Mouse (Mus musculus) right cerebral cortex, postnatal 4 days (tissue): ENCODE data around the gene Erg.

Source experiments
- DNase-seq: peaks from one replicate; pipeline ENCODE4 v3.0.0-alpha.2; 2022

The Erg gene

DNA sequence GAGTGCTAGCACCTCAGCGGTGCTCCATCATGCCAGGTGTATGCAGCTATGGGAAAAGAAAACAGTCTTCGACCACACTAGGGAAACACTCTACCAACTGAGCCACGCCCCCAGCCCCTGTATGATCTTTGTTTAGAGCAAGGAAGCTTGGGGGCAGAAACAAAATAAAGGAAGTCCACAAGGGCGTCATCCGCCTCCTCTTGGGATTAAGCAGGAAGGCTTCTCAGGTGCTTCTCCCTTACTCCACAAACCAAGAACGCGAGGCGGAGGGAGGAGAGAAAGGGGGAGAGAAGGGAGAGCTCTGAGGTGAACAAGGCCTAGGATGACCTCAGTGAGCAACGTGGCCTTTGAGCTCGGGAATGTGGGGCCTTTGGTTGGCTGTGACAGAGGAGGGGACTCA is 241.4 kb downstream of the Erg start:
- no peak for DNase-seq

DNA sequence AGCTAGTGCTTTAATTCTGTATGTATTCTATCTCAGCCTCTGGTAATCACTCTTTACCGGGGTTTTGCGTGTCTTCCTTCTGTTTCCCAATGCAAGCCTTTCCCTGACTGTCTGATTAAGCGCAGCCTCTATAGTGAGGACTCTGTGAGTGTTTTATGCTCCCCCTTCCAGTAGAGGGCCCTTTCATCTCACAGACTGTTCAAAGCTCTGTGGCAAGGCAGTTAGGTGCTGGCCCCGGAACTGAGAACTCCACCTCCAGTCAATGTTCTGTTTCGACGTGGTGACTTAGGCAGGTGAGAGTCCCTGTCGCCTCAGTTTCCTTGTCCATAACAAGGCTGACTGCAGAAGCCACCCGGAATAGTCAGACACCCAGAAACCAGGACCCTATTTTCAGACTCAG is 244.4 kb downstream of the Erg start:
- DNase-seq, result no peak

DNA sequence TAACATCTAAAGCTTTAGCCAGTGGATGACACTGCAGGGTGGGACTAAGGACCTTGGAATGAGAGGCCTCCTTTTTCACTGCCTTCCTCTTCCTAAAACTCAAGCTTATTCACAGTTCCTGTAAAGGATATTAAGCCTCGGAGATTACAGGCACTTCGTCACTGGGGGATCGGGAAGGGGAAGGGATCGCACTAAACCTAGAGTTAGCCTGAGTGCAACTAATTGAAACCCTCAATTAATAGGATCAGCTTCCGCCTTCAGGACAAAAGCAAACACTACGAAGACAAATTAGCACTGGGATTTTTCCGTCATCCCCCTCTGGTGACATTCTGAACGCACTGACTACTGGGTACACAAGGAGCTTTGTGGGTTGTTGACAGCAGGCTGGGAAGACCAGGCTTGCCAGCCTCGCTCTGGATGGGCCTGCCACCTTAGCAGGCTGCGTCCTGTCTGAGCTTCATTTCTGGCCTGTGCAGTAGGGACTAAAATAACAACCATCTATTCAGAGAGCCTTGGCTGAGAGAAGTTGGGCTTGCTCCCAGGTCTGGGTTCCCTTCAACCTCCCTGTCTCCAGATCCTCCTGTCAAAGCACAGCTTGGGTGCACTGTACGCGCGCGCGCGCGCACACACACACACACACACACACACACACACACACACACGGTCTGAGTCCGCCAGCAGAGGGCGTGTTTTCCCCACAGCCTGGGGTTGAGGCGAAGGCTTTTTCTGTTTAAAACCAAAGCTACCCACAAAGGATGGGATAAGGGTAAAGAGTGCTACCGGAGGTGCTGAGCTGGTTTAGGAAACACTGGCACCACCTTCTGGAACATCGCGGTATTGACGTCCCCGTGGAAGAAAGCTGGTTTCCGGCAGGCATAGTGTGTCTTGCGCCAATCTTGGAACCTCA is 245.3 kb downstream of the Erg start:
- peak; percentile 92 for DNase-seq

DNA sequence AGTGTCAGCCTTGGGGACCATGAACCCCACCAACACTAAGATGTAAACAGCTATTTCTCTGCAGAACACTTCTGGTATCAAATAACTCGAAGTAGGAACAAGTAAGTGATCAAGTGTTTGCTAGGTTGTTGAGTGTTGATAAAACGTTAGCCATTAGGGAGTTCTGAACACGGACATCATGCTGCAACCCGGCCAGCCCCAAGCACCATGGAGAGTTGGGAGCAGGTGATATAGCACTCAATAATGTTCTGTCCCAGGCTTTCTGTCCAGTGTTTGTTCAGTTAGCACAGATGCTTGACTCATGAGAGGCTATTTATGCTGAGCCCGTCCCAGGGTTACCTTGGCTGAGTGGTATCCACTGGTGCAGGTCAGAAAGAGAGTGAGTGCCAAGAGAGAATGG is 254.2 kb downstream of the Erg start:
- DNase-seq, result no peak

DNA sequence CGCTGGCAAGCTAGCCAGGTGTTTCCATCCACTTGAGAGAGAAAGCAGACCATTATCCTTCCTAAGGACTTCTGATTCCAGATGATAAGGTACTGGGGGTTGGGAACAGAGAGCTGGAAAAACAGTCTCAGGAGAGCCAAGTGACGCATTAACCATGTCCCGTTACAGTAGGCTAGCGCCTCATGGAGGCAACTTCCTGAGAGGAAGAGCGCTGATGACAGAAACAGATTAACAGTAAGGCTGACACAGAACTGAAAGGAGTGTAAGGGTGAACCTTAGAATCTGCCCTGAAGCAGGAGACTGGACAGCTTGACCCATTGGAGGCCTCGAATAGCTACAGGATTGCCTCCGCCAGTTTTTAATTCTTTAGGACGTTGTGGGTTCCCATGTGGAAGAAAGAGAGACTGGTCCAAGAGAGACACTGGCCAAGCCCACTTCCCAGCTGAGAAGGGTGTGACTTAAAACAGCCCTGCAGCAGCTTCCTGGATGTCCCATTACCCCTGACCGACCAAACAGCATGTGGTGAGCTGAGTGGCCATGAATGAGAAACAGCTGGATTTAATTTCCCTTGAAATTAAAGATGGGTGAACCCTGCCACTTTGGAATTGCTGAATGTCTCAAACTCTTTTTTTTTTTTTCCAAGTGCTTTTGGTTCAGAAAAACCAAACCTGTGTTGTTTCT is 264.3 kb downstream of the Erg start:
- no peak for DNase-seq
